Mouse (Mus musculus): ENCODE measurements around the gene Pbx4. TPM values are rescaled to one million over a fixed set of nuclear protein-coding genes. Genes with fewer than 3 reads are reported as not detected.
A peak's percentile ranks its signal among the peaks of the same experiment; 100 is the strongest.

The Pbx4 gene
- polyA plus RNA-seq, 1 experiment from 2014 or later = 2.4 TPM

DNA sequence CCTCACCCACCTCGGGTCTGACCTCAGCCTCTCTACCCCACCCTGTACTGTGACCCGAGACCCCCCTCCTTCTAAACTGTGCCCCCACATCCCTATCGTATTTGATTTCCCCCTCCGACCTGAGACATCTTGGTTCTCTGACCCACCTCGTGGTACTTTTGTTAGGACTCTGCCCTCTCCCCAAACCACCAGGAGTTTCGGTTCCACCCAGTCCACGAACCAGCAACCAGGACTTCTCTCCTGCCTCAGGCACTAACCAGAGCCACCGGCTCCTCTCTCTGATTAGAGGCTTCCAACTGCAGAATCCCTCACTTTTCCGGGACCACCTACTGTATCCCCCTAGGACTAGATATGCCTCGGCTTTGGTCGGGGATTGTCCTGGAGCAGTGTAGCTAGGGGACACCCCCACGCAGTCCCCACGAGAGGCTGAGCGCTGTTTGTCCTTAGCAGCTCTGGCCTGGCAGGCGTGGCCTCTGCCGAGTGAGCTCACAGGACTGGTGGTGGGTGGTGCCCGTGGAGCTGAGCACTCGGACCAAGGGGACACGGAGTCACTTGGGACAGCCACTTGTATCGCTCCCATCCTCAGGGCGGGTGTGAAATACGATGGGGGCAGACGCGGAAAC, 56.1 kb downstream of the Pbx4 start:
- Histone ChIP-seq H3K27me3 (replicated peaks) (peaks cover 83% of the 10 kb centered on the region), H3K36me3 (peaks cover 17% of the 10 kb centered on the region), H3K9ac (peak overlapping the region; percentile 64), H3K4me1 (peaks cover 40% of the 10 kb centered on the region), H3K4me2 (peak overlapping the region; percentile 64), H3K9me3 (no peaks in the 10 kb centered on the region), H3K27ac (replicated peaks) (no peak overlapping the region), H3K4me3 (peak overlapping the region; percentile 45)
- no peak for ATAC-seq (ENCODE audit: extremely low read depth, insufficient number of reproducible peaks, low FRiP score, low TSS enrichment)
- 7% methylated on average over 24 of the region's 24 CpGs for WGBS

DNA sequence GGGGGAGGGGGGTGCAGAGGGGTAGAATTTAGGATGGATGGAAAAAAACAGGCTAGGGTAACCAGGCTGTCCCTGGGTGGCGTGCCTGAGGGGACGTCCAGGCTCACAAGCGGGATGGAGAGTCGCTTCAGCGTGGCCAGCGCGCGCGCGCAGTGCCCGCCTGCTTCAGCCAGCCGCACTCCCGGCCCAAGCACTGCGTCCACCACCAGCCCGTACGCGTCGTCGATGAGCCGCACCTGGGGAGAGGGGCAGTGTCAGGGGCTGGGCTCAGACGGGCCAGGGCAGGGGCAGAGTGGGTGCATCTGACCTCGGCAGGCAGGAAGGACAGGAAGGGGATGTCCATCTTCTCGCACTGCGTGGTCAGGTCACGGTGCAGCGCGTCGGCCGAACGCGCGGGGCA, 56.6 kb downstream of the Pbx4 start:
- Histone ChIP-seq H3K9me3 (no peaks in the 10 kb centered on the region), H3K27ac (replicated peaks) (no peak overlapping the region), H3K9ac (peak overlapping the region; percentile 64; the same call in 1 of the 2 replicates), H3K4me1 (peaks cover 43% of the 10 kb centered on the region), H3K36me3 (peaks cover 23% of the 10 kb centered on the region), H3K4me2 (peak overlapping the region; percentile 64), H3K27me3 (replicated peaks) (peaks cover 77% of the 10 kb centered on the region), H3K4me3 (peak overlapping the region; percentile 45)
- WGBS = 9% methylated on average over 32 of the region's 32 CpGs
- ATAC-seq (ENCODE audit: extremely low read depth, insufficient number of reproducible peaks, low FRiP score, low TSS enrichment) = no peak

DNA sequence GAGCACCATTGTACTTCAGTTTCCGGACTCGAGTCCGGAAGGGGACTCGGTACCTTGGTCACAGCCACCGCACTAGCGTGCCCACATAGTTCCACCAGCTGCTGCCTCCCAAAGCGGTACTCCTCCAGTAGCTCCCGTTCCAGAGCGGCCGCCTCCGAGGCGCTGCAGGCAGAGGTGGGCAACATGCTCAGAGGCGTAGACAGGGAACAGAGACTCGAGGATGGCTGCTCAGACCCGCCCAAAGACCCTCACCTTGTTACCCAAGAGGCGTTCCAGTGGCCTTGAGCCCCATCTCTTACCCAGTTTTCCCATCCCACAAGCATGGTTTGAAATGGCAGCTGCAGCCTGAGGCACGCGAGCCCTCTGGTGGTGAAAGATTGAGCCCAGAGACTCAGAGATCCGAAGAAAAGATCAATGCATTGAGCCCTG, 58.5 kb downstream of the Pbx4 start:
- H3K4me2 ChIP-seq = no peak overlapping the region
- peaks cover 61% of the 10 kb centered on the region for H3K4me1 ChIP-seq
- H3K27me3 ChIP-seq (replicated peaks) = peaks cover 58% of the 10 kb centered on the region
- H3K9me3 ChIP-seq = no peaks in the 10 kb centered on the region
- no peak overlapping the region for H3K27ac ChIP-seq (replicated peaks)
- H3K9ac ChIP-seq = no peak overlapping the region
- no peak overlapping the region for H3K4me3 ChIP-seq
- peaks cover 35% of the 10 kb centered on the region for H3K36me3 ChIP-seq
- WGBS = 41% methylated on average over 19 of the region's 19 CpGs
- no peak for ATAC-seq (ENCODE audit: extremely low read depth, insufficient number of reproducible peaks, low FRiP score, low TSS enrichment)

DNA sequence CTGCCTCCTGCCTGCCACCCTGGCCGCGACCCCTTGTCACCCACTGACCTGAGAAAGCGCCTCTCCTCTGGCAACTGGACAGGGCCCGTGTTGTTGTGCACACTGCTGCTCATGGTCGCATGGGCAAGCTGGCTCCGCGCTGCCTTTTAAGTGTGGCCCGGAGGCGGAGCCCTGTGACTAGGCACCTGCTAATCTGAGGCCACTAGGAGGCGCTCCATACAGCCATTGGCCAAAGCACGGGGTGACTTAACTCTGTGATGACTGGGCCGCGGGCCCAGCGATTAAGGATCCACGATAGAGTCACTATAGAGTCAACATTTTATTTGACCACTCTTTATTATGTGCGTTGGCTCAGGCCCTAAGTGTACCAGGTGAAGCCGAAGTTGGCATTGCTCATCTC, 61.6 kb downstream of the Pbx4 start:
- no peak overlapping the region for H3K9ac ChIP-seq
- no peaks in the 10 kb centered on the region for H3K9me3 ChIP-seq
- H3K4me1 ChIP-seq = peaks cover 60% of the 10 kb centered on the region
- peaks cover 28% of the 10 kb centered on the region for H3K27me3 ChIP-seq (replicated peaks)
- no peak overlapping the region for H3K4me2 ChIP-seq
- WGBS = 50% methylated on average over 17 of the region's 17 CpGs
- no peak overlapping the region for H3K27ac ChIP-seq (replicated peaks)
- H3K4me3 ChIP-seq = no peak overlapping the region
- H3K36me3 ChIP-seq = peaks cover 56% of the 10 kb centered on the region
- no peak for ATAC-seq (ENCODE audit: extremely low read depth, insufficient number of reproducible peaks, low FRiP score, low TSS enrichment)

DNA sequence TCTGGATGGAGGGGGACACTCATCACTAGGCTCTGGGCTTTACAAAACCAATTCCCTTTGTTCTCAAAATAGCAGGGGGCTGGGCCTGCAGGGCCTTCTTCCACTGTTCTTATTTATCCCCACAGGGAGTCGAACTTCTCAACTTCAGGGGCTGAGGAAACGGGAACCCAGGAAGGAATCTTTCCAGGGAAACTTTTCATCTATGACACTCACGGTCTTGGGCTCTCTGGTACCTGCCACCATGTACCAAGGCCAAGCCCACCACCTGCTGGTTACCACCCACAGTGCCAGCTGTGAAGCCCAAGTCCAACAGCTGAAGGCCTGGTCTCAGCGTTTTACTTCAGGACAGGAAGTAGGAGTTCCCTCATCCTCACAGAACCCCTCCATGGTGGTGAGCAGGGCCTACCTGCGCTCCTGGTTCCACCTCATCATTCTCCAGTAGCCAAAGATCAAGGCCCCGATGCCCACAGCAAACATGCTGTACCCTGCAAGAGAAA, 62.6 kb downstream of the Pbx4 start:
- 62% methylated on average over 6 of the region's 6 CpGs for WGBS
- H3K4me2 ChIP-seq = no peak overlapping the region
- peaks cover 62% of the 10 kb centered on the region for H3K4me1 ChIP-seq
- peaks cover 65% of the 10 kb centered on the region for H3K36me3 ChIP-seq
- no peak overlapping the region for H3K27ac ChIP-seq (replicated peaks)
- no peak overlapping the region for H3K4me3 ChIP-seq
- H3K9me3 ChIP-seq = no peaks in the 10 kb centered on the region
- ATAC-seq (ENCODE audit: extremely low read depth, insufficient number of reproducible peaks, low FRiP score, low TSS enrichment) = no peak
- peaks cover 18% of the 10 kb centered on the region for H3K27me3 ChIP-seq (replicated peaks)
- H3K9ac ChIP-seq = peak overlapping the region; percentile 28

DNA sequence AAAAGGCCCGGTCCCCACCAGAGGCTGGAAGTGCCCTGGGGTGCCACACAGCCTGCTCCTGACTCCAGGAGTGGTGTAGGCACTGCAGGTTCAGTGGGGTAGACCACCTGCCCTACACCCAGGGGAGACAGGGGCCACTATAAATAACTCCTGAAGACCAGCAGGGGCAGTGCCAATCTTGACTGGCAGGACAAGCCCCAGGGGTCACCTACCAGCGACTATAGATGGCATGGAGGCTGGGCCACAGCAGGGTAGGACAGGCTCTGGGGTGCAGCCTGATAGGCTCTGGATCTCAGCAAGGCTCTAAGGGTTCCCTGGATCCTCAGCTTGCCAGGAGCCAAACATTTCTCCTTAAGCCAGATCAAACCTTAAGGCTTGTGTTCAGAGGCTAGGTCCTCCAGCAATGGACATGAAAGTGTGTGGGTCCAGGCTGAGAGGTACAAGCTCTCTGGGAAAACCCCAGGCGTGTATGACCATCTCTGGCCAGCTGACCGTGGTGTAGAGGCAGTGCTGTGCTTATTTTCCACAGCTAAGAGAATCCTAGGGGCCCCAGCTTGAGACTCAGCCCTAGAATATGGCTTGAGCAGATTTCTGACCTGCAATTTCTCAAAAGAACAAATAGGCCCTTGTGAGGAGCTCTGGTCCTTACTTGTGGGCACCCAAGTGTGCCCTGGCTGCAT, 63.6 kb downstream of the Pbx4 start:
- Histone ChIP-seq H3K27me3 (replicated peaks) (peaks cover 7% of the 10 kb centered on the region), H3K27ac (replicated peaks) (no peak overlapping the region), H3K4me3 (no peak overlapping the region), H3K4me1 (peaks cover 70% of the 10 kb centered on the region), H3K9me3 (no peaks in the 10 kb centered on the region), H3K9ac (peak overlapping the region; percentile 53), H3K4me2 (no peak overlapping the region), H3K36me3 (peaks cover 65% of the 10 kb centered on the region)
- 72% methylated on average over 4 of the region's 4 CpGs for WGBS
- ATAC-seq (ENCODE audit: extremely low read depth, insufficient number of reproducible peaks, low FRiP score, low TSS enrichment) = no peak

DNA sequence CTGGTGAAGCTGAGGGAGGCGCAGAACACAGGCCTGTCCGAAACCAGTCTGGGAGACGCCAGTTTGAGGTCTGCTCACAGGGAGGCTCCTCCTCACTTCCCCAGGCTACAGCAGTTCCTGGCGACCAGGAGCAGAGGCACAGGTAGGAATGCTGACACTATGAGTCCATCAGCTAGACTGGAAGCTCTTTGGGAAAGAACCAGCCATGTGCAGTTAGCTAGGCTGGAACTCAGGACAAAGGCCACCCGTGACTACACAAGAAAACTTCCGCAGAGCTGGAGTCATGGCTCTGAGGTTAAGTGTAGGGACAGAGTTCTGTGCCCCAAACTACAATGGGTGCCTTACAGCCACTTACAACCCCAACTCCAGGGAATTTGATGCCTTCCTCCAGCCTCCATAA, 65.6 kb downstream of the Pbx4 start:
- peaks cover 80% of the 10 kb centered on the region for H3K4me1 ChIP-seq
- H3K27ac ChIP-seq (replicated peaks) = no peak overlapping the region
- H3K4me3 ChIP-seq = no peak overlapping the region
- no peaks in the 10 kb centered on the region for H3K9me3 ChIP-seq
- WGBS = 84% methylated on average over 6 of the region's 6 CpGs
- H3K27me3 ChIP-seq (replicated peaks) = no peaks in the 10 kb centered on the region
- no peak for ATAC-seq (ENCODE audit: extremely low read depth, insufficient number of reproducible peaks, low FRiP score, low TSS enrichment)
- no peak overlapping the region; the same call in 1 of the 2 replicates for H3K9ac ChIP-seq
- H3K4me2 ChIP-seq = no peak overlapping the region
- H3K36me3 ChIP-seq = peaks cover 56% of the 10 kb centered on the region

DNA sequence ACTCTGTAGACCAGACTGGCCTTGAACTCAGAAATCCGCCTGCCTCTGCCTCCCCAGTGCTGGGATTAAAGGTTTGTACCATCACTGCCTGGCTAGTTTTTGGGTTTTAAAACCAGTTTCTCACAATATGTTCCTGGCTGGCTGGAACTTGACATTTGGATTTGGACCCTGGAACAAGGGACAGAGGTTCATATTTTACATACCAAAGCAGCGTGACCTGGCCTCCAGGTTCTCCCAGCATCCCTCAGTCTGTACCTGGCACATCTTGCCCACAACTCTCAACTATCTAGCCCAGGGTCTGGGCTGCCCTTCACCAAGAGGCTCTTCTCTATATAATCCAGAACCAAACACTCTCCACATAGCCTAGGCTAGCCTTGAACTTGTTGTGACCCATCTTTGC, 67.6 kb downstream of the Pbx4 start:
- Histone ChIP-seq H3K9ac (0 out of 2 replicates have a peak overlapping the region, but pooled peaks have one; percentile 25), H3K4me3 (no peak overlapping the region), H3K27me3 (replicated peaks) (no peaks in the 10 kb centered on the region), H3K4me2 (peak overlapping the region; percentile 95), H3K36me3 (peaks cover 37% of the 10 kb centered on the region), H3K9me3 (no peaks in the 10 kb centered on the region), H3K4me1 (peaks cover 81% of the 10 kb centered on the region), H3K27ac (replicated peaks) (no peak overlapping the region)
- 88% methylated on average over 2 of the region's 2 CpGs for WGBS
- no peak for ATAC-seq (ENCODE audit: extremely low read depth, insufficient number of reproducible peaks, low FRiP score, low TSS enrichment)

DNA sequence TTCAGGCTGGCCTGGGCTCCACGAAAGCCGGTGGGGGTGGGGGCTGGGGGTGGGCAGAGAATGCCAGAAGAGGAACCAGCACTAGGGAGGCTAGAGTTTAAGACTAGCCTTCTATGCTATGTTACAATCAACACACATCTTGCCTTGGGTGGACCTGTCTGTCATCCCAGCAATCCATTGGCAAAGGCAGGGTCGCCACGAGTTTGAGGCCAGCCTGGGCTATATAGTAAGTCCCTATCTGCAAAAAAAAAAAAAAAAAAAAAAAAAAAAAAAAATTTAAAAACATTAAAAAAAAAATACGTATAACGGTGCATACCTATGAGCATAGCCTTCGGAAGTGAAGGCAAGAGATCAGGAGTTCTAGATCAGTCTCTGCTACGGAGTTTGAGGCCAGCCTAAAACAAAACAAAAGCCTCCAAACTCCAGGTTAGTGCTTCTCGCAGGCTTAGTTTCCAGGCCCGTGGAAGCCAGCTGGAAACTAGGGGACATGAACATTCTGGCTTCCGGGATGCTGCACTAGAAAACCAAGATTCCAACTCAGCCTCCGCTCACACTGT, 68.7 kb downstream of the Pbx4 start:
- no peak for ATAC-seq (ENCODE audit: extremely low read depth, insufficient number of reproducible peaks, low FRiP score, low TSS enrichment)
- WGBS = 15% methylated on average over 12 of the region's 12 CpGs

DNA sequence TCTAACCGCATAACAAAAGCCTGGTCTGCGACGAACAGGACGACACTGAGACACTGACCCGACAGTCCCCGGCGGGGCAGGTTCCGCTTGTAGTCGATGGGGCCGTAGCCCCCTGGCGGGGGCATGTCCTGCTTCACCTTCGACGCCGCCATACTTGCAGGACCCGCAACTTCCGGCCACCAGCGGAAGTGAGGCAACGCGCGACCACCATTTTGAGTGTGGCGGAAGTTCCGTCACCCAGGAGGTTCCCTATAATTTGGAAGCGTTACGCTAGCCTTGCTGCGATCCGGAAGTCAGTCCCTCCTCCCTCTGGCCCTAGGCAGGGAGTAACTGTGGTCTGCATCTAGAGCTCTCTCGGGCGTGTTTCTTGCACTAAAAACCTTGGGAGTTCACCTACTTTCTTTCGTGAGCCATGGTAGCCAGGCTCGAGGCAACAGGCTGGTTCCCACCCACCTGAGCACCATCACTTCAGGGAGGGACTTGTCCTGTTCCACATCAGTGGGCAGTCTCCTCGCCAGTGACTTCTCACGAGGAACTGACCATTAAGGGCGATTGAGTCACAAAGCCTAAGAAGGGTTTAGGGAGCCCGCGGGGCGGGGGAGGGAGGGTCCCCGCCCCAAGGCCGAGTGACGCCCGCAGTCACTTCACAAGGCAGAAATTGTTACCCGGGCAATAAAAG, 69.3 kb downstream of the Pbx4 start:
- H3K4me2 ChIP-seq = peak overlapping the region; percentile 95
- peaks cover 79% of the 10 kb centered on the region for H3K4me1 ChIP-seq
- peaks cover 26% of the 10 kb centered on the region for H3K36me3 ChIP-seq
- 2% methylated on average over 41 of the region's 41 CpGs for WGBS
- H3K27ac ChIP-seq (replicated peaks) = peak overlapping the region; percentile 91
- no peaks in the 10 kb centered on the region for H3K9me3 ChIP-seq
- H3K27me3 ChIP-seq (replicated peaks) = no peaks in the 10 kb centered on the region
- peak overlapping the region; percentile 91 for H3K9ac ChIP-seq
- ATAC-seq (ENCODE audit: extremely low read depth, insufficient number of reproducible peaks, low FRiP score, low TSS enrichment) = peak; percentile 35
- peak overlapping the region; percentile 75 for H3K4me3 ChIP-seq

More for the DNA sequence above, 68.7 kb downstream of the Pbx4 start:
- H3K4me3 ChIP-seq = peak overlapping the region; percentile 75
- H3K27ac ChIP-seq (replicated peaks) = peak overlapping the region; percentile 91
- H3K27me3 ChIP-seq (replicated peaks) = no peaks in the 10 kb centered on the region
- H3K9ac ChIP-seq = peak overlapping the region; percentile 91
- peak overlapping the region; percentile 95 for H3K4me2 ChIP-seq
- H3K36me3 ChIP-seq = peaks cover 32% of the 10 kb centered on the region
- peaks cover 79% of the 10 kb centered on the region for H3K4me1 ChIP-seq
- no peaks in the 10 kb centered on the region for H3K9me3 ChIP-seq
